Mouse (Mus musculus): ENCODE measurements around the gene Ddx59.

Gene Ddx59

DNA sequence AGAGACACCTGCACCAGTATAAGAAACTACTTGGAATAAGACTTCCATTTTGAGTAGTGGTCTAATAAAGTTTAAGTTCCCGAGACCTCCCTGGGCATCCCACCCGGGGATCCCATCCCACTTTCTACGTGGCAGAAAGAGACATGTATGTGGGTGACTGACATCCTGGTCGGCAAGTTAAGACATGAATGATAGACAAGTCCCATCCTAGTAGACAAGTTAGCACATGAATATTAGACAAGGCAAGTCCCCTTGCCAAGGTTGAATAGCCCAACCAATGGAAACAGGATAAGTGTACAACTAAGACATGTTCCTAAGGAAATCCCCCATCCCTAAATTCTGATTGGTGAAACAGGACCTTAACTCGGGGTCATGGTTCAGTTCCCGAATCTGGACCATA lies 34.5 kb downstream of the Ddx59 start:
- no peak for DNase-seq (ENCODE audit: low read depth)

DNA sequence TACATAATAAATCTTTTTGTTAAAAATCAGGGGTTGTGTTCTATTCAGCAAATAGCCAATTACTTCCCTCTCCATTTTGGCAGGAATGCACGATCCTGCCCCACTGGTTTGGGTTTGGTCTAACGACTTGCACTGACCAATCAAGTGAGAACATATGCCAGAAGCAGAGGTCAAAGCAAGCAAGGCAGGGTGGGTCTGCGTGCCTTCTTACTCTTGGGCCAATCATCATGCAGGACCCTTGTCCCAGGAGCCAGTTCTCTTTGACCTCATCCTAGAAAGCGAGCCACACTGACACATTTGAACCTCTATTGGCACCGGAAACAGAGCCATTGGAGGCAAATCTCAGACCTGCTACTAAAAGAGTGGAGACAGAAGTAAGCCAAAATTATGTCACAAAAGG lies 35.1 kb downstream of the Ddx59 start:
- DNase-seq (ENCODE audit: low read depth), result no peak

DNA sequence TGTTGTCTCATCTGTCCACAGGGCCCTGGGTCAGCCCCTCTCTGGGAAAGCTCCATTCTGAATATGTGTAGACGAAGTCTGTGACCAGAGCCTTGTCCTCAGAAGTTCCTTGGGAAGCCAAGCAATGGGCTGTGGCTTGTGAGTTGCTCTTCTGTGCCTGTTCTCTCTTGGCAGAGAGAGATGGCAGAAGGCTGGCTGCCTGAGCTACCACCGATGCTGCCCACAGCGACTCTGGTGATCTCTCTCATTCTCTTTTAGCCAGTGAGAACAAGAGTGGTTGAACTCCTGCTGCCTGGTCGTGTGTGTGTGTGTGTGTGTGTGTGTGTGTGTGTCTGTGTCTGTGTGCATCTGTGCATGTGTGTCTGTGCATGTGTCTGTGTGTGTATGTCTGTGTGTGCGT lies 37.4 kb downstream of the Ddx59 start:
- no peak for DNase-seq (ENCODE audit: low read depth)

DNA sequence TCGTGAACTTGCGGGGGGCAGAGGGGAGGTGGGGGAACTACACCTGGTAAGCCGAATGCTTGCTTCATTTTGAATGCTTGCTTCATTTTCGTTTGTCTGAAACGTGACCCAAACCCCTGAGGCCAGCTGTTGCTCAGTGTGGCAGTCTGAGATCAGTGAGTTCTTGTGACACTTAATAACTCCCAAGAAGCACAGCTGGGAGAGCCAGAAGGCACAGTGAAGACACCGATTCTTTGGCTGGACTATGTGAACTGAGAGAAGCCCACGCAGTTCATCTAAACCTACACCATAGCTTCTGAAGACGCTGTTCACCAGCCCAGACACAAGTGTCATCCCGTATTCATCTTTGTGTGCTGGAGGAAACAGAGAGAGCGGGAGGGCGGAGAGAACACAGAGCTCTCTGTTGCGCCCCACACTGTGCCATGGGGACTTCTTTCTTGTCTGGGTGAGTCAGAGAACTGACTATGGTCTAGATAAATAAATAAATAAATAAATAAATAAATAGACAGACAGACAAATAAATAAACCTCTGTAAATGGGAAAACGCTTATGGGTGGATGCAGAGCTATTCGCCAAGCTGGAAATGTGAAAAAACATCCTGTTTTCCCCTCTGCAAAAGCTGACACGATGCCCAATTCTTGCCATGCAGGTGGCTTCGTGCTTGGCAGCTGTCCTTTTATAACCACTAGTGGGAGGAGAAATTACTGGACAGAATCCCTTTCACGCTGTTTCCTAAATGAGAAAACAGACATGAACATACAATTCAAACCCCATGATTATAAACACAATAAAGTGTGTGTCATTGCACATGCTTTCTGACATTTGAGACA lies 40.9 kb downstream of the Ddx59 start:
- no peak for DNase-seq (ENCODE audit: low read depth)

DNA sequence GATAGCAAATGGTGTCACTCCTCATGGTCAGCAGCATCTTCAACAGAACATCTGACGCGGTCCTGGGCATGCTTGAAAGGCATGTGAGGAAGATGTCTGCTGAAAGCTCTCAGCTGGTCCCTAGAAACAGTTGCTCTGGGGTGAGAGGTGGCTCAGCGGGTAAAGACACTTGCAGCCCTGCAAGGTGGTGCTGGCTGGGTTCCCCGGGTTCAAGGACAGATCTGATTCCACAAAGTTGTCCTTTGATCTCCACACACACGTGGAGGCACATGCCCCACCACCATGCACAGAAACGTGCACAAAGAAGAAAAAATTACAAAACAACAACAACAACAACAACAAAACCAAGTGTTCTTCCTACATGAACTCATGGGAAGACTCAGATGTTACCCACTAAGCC lies 41.7 kb downstream of the Ddx59 start:
- no peak for DNase-seq (ENCODE audit: low read depth)

DNA sequence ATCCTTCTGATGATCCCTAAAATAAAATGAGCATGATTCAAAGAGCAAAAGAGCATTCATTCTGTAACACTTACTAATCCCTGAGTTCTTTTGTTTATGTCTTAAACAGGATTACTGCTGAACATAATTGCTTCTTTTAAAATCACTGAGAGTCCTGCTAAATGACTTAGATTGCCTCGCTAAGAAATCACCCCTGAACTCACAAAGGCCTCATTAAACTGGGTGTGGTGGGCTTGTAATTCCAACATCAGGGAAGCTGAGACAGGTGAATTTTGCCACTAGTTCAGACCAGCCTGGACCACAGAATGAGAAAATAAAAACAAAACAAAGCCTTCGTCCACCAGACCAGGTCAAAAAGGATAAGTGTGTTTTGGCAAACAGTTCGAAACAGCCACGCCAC lies 42.3 kb downstream of the Ddx59 start:
- no peak for DNase-seq (ENCODE audit: low read depth)

DNA sequence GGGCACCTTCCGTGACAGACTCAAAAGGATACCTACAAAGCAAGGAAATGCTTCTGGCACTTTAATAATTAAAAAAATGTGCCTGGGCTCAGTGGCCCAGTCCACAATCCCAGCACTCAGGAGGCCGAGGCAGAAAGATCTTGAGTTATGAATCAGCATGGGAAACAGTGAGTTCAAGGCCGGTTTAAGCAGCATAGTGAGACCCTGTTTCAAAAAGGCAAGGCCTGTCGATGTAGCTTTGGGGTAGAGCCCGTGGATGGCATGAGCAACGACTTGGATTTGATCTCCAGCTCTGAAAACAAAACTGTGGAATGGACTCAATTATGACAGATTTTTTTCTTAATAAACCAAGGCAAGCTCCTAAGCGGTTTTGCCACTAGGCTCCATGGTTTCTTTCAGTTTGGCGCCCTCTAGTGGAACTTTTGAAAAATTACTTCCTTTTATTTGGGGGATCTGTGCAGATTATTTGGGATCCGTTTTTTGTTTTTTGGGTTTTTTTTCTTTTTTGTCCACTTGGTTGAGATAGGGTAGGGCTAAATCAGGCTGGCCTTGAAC lies 43.7 kb downstream of the Ddx59 start:
- DNase-seq (ENCODE audit: low read depth), result peak; percentile 61

DNA sequence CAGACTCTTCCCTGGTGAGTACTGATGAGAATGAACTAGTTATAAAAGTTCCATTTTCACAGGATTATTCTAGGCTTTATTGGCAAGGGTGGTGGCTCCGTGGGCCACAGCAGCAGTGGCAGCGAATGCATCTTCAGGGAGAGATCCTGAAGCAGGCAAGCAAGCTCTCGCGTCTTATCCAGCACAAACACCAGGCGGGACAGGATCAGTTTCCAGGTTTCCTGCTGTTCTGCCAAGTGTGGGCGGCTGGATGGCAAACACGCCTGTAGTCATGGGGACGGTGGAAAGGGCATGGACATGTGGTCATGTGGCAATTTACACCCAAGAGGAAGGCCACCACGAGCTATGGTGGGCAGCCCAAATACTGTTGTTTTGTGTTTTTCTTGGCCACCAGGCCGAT lies 47.4 kb downstream of the Ddx59 start:
- no peak for DNase-seq (ENCODE audit: low read depth)

DNA sequence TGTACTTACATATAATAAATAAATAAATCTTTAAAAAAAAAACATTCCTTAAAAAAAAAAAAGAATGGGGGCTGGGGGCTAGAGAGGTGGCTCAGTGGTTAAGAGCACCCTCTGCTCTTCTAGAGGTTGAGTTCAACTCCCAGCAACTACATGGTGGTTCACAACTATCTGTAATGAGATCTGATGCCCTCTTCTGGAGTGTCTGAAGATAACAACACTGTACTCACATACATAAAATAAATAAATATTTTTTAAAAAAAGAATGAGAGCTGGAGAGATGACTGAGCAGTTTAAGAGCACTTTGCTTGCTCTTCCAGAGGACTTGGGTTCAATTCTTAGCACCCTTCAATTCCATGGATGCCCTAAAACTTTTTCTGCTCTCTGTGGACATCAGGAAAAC lies 50.1 kb downstream of the Ddx59 start:
- no peak for DNase-seq (ENCODE audit: low read depth)

DNA sequence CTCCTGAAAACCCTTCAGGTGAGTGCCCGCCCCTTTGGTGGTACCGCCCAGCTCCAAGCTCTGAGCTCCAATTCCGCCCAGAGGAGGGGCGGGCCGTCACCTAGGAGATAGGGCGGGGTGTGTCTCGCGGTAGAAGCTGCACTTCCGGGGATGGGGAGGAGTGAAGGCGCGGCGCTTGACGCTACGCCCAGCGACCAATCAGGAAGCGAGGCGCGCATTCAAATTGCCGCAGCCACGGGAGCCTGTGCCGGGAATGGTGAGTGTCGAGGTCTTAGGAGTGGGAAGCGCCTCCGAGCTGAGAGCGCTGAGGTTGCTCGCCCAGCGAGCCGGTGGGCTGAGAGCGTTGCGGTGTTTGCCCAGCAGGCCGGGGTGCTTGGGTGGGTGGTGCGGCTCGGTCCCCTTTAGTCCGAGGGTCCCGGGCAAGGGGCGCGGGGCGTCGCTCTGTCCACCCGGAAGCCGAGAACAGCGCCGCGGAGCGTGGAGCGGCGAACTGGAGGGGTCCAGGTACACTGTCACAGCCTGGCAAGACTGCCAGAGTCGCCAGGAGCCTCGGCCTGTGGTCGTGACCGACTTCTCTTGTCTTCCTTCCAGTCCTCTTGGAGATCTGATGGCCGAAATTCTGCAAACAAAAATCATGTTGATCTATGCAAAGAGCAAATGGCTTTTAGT lies 51.2 kb downstream of the Ddx59 start, which contains the start of gene Kif14:
Kif14 (plus strand) TSS at position 201 of the 669 bp plus-strand sequence.
- peak; percentile 95 for DNase-seq (ENCODE audit: low read depth)

DNA sequence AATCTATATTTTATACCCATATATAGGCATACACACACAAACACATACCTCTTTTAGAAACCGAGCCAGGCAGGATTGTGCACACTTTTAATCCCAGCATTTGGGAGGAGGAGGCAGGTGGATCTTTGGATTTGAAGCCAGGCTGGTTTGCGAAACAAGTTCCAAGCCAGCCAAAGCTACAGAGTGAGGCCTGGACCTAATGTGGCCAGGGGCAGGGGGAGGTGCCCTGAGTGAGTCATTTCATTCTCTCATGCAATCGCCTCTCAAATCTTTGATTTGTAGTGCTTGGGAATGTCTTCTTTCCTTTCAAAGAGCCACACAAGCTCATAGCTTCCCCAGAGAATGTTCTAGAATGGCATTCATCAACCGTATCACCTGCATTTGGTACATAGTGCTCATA lies 54.3 kb downstream of the Ddx59 start:
- no peak for DNase-seq (ENCODE audit: low read depth)

DNA sequence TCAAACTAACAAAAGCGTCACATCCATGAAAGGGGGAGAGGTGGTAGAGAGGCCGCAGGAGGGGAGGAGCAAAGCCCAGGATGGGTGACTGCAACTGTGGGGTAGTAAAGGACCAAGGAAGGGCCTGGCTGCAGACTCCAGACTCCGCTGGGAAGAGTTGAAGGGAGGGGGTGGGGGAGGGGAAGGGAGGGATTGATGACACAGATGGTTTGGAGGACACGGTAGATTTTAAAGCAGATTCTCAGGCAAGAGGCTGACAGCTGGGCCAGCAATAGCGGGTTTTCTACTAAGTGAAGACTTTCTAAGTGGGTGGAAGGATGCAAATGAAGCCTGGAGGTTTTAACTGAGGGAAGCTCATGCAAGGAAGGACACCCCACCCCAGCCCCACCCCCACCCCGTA lies 55.4 kb downstream of the Ddx59 start:
- no peak for DNase-seq (ENCODE audit: low read depth)
